Mouse (Mus musculus): ENCODE measurements around the gene Vmn2r33.

The Vmn2r33 gene

GRCm38 (mm10) chr7:7566686-7567085 lies at the start of gene Vmn2r33:
TSS of gene Vmn2r33 (minus strand) at chr7:7566786.
- in situ Hi-C loops (cut with MboI, MseI), result loop anchor here (5.0 to 25.0 kb wide), 2 partner anchors 169 to 546 kb away; partner anchors contain the start of gene Vmn2r31 (in 2 of the 2)

Measured in T-helper 17 cell (primary cell).